Mouse (Mus musculus) midbrain, embryonic 15.5 days (tissue): ENCODE data around the gene Itga5. TPM values are rescaled to one million over a fixed set of nuclear protein-coding genes. Genes with fewer than 3 reads are reported as not detected.
A peak's percentile ranks its signal among the peaks of the same experiment; 100 is the strongest.

Source experiments
- ATAC-seq: fragments of 200-750 bp; cut with Nextera tagmentation; replicated peaks from 2 replicates; pipeline ENCODE4 v1.8.0; 2017; ENCODE audit warnings: moderate TSS enrichment
- H3K27ac ChIP-seq: fragments of 300-500 bp; sonication (generic); 2 replicates; pipeline ENCODE4 v1.5.1; 2015; ENCODE audit warnings: mild to moderate bottlenecking, inconsistent platforms
- H3K27me3 ChIP-seq: fragments of 300-500 bp; sonication (generic); replicated peaks from 2 replicates; pipeline ENCODE4 v1.6.1; 2015; ENCODE audit warnings: inconsistent platforms
- H3K36me3 ChIP-seq: fragments of 300-500 bp; sonication (generic); replicated peaks from 2 replicates; pipeline ENCODE4 v1.6.1; 2015; ENCODE audit warnings: inconsistent platforms
- H3K4me1 ChIP-seq: fragments of 300-500 bp; sonication (generic); 2 replicates; pipeline ENCODE4 v1.6.1; 2015; ENCODE audit warnings: inconsistent platforms
- H3K4me2 ChIP-seq: fragments of 300-500 bp; sonication (generic); 2 replicates; pipeline ENCODE4 v1.6.1; 2015; ENCODE audit warnings: inconsistent platforms, mild to moderate bottlenecking, moderate library complexity
- H3K4me3 ChIP-seq: fragments of 300-500 bp; sonication (generic); 2 replicates; pipeline ENCODE4 v1.5.1; 2015; ENCODE audit warnings: mild to moderate bottlenecking, inconsistent platforms
- H3K9ac ChIP-seq: fragments of 300-500 bp; sonication (generic); 2 replicates; pipeline ENCODE4 v1.6.1; 2015; ENCODE audit warnings: mild to moderate bottlenecking, inconsistent platforms
- H3K9me3 ChIP-seq: fragments of 300-500 bp; sonication (generic); 2 replicates; pipeline ENCODE4 v1.6.1; 2016; ENCODE audit warnings: inconsistent platforms
- WGBS: fragments of 180-500 bp; shearing (Covaris S2); methylation state at CpG from one replicate; pipeline ENCODE4 v1.1.7; 2015; ENCODE audit warnings: mixed read lengths; 5-methylcytosine and 5-hydroxymethylcytosine counted together
- polyA plus RNA-seq: library from polyadenylated mRNA; unstranded; fragments of >200 nt; fragmentation: Nextera tagmentation; extraction: Ambion mirVana; gene quantifications from 2 replicates; pipeline ENCODE4 v1.2.1, GENCODE M21; 2015

Gene Itga5
- polyA plus RNA-seq, 1 experiment from 2014 or later: 7.3 TPM

DNA sequence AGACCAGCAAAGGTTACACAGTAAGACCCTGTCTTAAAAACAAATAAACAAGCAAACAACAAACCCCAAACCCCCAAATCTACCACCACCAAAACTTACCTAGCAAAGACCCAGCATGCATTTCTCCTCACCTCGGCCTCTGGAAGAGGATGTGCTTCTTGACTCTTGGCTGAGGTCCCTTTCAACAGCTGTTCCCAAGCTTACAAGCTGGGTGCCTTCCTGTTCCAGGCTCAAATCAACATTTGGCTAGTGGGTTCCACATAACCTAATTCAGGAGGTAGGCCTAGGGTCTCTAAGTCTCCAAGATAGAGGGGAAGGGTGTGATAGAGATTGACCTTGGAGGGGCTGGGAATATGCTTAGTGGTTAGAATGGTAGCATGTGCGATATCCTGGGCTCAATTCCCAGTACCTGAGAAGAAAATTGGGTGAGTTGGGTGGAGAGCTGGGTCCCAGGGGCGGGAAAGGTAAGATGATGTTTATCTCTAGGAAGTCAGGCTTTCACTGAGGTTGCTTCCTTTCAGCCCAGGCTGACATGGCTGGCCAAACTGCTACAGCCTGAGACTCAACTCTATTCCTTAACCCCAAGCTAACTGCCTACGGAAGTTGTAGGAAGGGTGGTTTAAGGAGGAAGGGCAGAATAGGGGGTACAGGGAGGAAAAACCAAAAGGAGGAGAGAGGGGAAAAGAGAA is 8.7 kb upstream of the Itga5 start:
- H3K36me3 ChIP-seq: no peaks in the 10 kb centered on the region
- no peak for ATAC-seq
- H3K9ac ChIP-seq: no peak overlapping the region
- H3K27me3 ChIP-seq: no peaks in the 10 kb centered on the region
- H3K4me3 ChIP-seq: no peak overlapping the region
- no peak overlapping the region for H3K4me2 ChIP-seq
- H3K4me1 ChIP-seq: no peaks in the 10 kb centered on the region
- WGBS: 90% methylated on average over 4 of the region's 4 CpGs
- no peak overlapping the region for H3K27ac ChIP-seq
- H3K9me3 ChIP-seq: no peaks in the 10 kb centered on the region

DNA sequence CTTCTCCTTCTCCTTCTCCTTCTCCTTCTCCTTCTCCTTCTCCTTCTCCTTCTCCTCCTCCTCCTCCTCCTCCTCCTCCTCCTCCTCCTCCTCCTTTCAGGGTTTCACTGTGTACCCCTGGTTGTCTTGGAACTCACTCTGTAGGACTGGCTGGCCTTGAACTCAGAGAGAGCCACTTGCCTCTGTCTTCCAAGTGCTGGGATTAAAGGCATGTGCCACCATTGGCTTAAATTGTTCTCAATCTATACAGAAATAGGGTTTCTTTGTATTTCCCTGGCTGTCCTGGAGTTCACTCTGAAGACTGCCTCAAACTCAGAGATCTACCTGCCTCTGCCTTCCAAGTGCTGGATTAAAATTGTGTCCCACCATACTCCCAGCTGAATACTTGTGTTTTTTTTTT is 5.9 kb upstream of the Itga5 start:
- ATAC-seq: no peak
- Histone ChIP-seq H3K27ac (no peak overlapping the region), H3K4me2 (no peak overlapping the region), H3K9me3 (no peaks in the 10 kb centered on the region), H3K9ac (no peak overlapping the region), H3K4me3 (no peak overlapping the region), H3K36me3 (no peaks in the 10 kb centered on the region), H3K27me3 (0 out of 2 replicates have a peak, but pooled peaks cover 1% of the 10 kb centered on the region), H3K4me1 (no peaks in the 10 kb centered on the region)

DNA sequence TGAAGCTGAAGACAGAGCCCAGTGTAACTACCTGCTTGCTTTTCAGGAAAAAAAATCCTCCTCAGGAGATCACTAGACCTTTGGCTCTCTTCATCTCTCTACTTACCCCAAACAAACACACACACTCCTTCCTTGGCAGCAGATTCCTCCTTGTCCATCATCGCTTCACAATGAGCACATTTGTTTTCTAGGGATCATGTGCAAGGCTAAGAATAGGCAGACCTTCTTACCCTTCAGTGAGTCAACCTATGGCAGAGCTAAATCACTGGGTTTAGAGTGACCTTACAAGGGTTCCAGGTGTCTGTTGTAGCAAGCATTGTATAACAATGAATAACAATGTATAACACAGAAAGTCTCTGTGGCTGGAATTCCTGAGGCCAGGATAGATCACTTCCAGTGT is 5.2 kb upstream of the Itga5 start:
- Histone ChIP-seq H3K9ac (no peak overlapping the region), H3K4me2 (no peak overlapping the region), H3K4me3 (no peak overlapping the region), H3K36me3 (no peaks in the 10 kb centered on the region), H3K27ac (no peak overlapping the region), H3K27me3 (0 out of 2 replicates have a peak, but pooled peaks cover 7% of the 10 kb centered on the region), H3K4me1 (peaks cover 3% of the 10 kb centered on the region), H3K9me3 (no peaks in the 10 kb centered on the region)
- WGBS: 90% methylated on average over 1 of the region's 1 CpGs
- no peak for ATAC-seq

DNA sequence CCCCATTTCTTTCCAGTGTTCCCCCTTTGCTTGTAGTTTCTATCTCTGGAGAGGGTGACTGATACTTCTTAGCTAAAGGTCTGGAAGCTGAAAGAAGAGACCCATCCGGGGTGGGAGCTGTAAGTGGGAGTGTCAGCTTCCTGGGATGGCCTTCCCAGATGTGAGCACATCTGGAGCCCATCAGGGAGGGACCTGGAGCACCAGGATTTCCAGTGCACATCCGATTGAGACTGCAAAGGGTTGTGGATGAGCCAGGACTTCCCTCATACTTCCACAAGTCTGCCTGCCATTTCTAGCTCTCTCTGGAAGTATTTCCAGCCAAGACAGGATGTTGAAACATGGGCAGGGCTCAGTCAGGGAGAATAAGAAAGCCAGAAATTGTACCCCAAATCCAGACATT is 4.6 kb upstream of the Itga5 start:
- no peak overlapping the region for H3K9ac ChIP-seq
- no peak overlapping the region for H3K27ac ChIP-seq
- peaks cover 7% of the 10 kb centered on the region; the same call in 1 of the 2 replicates for H3K27me3 ChIP-seq
- H3K4me2 ChIP-seq: no peak overlapping the region
- no peaks in the 10 kb centered on the region for H3K36me3 ChIP-seq
- H3K4me1 ChIP-seq: peaks cover 9% of the 10 kb centered on the region
- no peaks in the 10 kb centered on the region for H3K9me3 ChIP-seq
- 47% methylated on average over 2 of the region's 2 CpGs for WGBS
- ATAC-seq: no peak
- no peak overlapping the region for H3K4me3 ChIP-seq

DNA sequence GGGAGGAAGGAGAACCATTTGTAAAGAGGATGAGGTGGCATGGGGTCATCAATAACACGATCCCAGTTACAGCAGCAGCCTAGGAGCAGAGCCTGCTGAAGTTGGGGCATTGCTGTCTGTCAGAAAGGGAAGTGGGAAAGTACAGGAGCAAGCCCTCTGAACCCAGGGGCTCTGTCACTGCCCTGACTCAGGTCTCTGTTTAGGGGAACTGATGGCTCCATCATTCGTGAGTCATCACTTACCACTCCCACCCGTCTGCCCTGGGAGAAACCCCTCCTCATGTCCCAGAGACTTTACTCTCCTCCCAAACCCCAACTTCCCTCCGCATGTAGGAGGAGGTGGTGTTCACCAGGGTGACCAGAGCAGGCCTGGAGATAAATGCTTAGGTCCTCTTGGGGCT is 3.9 kb upstream of the Itga5 start:
- 79% methylated on average over 4 of the region's 4 CpGs for WGBS
- H3K27ac ChIP-seq: no peak overlapping the region
- ATAC-seq: no peak
- H3K27me3 ChIP-seq: peaks cover 12% of the 10 kb centered on the region; the same call in 1 of the 2 replicates
- no peak overlapping the region for H3K4me2 ChIP-seq
- peaks cover 16% of the 10 kb centered on the region for H3K4me1 ChIP-seq
- no peaks in the 10 kb centered on the region for H3K36me3 ChIP-seq
- H3K9me3 ChIP-seq: no peaks in the 10 kb centered on the region
- H3K9ac ChIP-seq: no peak overlapping the region
- no peak overlapping the region for H3K4me3 ChIP-seq

DNA sequence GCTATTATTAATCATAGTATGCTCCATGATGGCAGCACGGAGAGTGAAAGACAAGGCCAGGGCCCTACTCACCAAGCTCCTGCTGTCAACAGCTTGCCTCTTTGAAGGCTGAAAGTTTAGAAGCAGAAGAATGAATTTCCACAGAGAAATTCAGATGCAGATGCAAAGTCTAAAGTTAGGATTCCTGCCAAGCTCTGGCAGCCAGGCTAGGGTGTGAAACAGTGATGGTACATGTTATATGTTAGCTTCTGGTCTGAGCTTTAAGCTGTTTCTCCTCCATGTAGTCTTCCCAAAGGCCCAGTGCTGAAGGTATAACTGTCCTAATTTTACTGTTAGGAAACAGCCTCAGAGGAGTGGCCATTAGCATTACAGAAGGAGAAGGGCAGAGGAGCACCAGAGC is 2.6 kb upstream of the Itga5 start:
- Histone ChIP-seq H3K4me3 (no peak overlapping the region), H3K27me3 (peaks cover 12% of the 10 kb centered on the region; the same call in 1 of the 2 replicates), H3K4me1 (peaks cover 17% of the 10 kb centered on the region), H3K36me3 (no peaks in the 10 kb centered on the region), H3K9me3 (no peaks in the 10 kb centered on the region), H3K4me2 (no peak overlapping the region), H3K9ac (no peak overlapping the region), H3K27ac (no peak overlapping the region)
- WGBS: 76% methylated on average over 1 of the region's 1 CpGs
- no peak for ATAC-seq

DNA sequence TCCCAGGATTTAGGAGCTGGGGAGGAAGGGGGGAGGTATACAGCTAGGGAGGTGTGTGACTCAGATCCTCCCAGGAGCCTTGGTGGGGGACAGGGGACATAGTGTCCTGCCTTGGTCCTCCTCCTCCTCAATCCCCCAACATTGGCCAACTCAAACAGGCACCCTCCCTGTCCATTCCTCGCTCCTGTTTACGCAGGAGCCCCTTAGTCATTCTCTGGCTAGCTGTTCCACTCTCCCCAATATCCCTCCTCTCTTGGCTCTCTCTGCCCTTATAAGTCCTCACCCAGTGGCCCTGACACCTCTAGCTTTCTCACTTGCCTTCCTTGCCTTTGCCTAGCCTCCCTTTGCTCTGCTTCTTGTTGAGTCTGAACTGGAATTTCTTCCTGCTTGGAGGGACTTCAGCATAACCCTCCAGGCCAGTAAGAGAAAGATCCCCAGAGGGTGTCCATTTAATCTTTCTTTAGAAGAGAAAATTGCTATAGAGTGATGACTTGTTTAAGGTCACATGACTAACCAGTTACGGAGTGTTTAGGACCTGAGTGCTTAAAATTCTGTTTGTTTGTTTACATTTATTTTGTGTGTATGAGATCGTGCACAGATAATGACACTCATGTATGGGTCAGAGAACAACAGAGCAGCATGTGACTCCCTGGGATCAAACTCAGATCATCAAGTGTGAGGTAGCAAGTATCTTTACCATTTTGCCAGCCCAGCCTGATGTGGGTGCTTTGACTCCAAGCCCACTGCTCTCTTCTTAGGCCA is 1.8 kb upstream of the Itga5 start:
- no peak overlapping the region for H3K27ac ChIP-seq
- H3K36me3 ChIP-seq: no peaks in the 10 kb centered on the region
- no peak overlapping the region for H3K4me2 ChIP-seq
- H3K27me3 ChIP-seq: peaks cover 12% of the 10 kb centered on the region; the same call in 1 of the 2 replicates
- ATAC-seq: no peak
- H3K9me3 ChIP-seq: no peaks in the 10 kb centered on the region
- no peak overlapping the region for H3K4me3 ChIP-seq
- H3K9ac ChIP-seq: no peak overlapping the region
- H3K4me1 ChIP-seq: peaks cover 17% of the 10 kb centered on the region
- 82% methylated on average over 4 of the region's 4 CpGs for WGBS

DNA sequence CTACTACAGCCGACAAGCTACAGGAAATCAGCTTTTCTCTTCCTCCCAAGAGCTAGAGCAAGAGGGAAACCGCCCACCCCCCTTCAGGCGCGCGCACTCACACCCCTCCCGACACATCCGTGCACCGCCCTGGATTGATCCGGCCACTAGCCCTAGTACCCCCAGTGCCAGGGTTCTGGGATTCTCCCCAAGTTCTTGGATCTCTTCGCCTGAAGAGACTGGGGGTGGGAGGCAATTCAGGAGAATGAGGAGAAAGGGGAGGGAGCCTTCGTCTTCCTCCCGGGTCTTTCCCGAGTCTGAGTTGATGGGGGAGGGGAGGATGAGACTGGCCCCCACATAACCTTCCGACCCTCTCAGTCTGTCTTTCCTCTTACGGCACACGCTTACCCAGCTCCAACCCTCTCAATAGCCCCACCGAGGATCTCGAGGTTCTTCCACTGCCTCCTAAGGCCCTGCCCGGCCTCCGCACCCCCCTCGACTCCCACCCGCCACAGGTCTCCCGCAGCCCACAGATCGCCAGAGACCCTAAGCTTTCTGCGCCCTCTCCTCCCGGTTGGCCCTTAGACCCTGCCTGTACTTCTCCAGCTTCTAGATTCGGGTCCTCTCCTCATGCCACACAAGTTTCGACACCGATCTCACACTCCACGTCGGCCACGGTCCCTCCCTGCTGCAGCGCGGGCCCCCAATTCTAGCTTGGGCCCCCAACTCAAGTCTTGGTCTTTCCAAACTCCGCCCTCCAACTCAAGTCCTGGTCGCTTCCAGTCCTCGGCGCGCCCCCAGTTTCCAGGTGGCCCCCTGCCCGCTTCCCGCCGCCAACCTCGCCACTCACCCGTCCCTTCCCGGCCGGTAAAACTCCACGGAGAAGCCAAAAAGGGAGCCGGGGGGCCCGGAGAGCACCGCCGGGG is 840 bp downstream of the Itga5 start:
- Histone ChIP-seq H3K27me3 (peaks cover 12% of the 10 kb centered on the region; the same call in 1 of the 2 replicates), H3K9me3 (no peaks in the 10 kb centered on the region), H3K4me3 (peak overlapping the region; percentile 44), H3K9ac (peak overlapping the region; percentile 51), H3K4me1 (peaks cover 17% of the 10 kb centered on the region), H3K27ac (no peak overlapping the region), H3K36me3 (no peaks in the 10 kb centered on the region), H3K4me2 (peak overlapping the region; percentile 94)
- WGBS: 1% methylated on average over 51 of the region's 51 CpGs
- ATAC-seq: peak; percentile 59

DNA sequence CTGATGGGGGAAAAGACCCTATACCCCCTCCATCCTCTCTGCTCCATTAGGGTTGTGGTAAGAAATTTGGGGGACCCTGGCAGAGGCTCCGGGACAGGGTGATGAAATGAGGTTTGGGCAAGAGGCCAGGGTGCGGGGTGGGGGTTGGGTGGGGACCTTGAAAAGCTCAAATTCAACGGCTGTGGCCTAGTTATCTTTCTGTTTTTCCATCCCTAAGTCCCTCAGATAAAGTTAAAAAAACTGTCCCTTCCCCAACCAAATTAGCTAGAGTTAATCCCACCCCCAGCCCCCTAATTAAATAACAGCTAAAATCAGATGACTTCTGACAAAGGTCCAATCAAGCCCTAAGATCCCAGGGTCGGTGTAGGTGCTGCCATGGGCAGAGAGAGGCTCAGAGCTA is 1.8 kb downstream of the Itga5 start:
- no peak overlapping the region for H3K27ac ChIP-seq
- 58% methylated on average over 4 of the region's 4 CpGs for WGBS
- no peaks in the 10 kb centered on the region for H3K9me3 ChIP-seq
- no peak for ATAC-seq
- no peaks in the 10 kb centered on the region for H3K36me3 ChIP-seq
- no peak overlapping the region for H3K9ac ChIP-seq
- H3K4me1 ChIP-seq: peaks cover 17% of the 10 kb centered on the region
- peaks cover 12% of the 10 kb centered on the region; the same call in 1 of the 2 replicates for H3K27me3 ChIP-seq
- no peak overlapping the region for H3K4me3 ChIP-seq
- peak overlapping the region; percentile 94; the same call in 1 of the 2 replicates for H3K4me2 ChIP-seq

DNA sequence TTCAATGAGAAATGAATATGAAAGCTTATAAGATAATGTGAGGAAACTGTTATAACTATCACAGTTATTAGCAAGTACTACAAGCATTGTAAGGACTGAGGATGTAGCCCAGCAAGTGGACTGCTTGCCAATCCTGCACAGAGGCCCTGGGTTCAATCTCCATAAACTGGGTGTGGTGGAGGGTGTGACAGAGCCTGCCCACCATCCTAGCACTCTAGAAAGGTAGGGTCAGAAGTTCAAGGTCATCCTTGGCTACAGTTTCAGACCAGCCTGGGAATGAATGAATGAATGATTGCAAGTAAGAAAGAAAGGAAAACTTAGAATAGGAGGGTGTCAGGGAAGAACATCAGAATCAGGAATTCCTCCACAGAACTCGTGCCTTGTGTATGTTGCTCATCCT is 2.8 kb downstream of the Itga5 start:
- Histone ChIP-seq H3K9ac (no peak overlapping the region), H3K27me3 (peaks cover 12% of the 10 kb centered on the region; the same call in 1 of the 2 replicates), H3K27ac (no peak overlapping the region), H3K9me3 (no peaks in the 10 kb centered on the region), H3K4me3 (no peak overlapping the region), H3K4me2 (no peak overlapping the region), H3K36me3 (no peaks in the 10 kb centered on the region), H3K4me1 (peaks cover 17% of the 10 kb centered on the region)
- ATAC-seq: no peak
- 58% methylated on average over 1 of the region's 1 CpGs for WGBS

DNA sequence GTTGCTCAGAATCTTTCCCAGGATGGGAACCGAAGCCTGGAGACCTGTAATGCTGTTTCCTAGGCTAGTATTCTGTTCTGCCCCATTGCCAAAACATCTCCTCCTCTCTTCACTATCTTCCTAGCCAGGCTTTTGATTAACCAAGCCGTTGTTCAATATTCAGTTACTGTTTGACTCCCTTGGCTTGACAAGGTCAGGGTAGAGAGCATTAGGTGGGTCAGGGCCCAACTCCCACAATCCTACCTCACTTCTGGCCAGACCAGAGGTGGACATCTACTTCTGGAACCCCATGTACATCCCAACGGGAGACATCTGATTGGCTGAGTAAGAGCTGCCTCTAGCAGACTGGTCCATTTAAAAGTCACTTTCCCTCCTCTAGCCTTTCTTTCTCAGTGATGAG is 3.6 kb downstream of the Itga5 start:
- WGBS: 95% methylated on average over 3 of the region's 3 CpGs
- Histone ChIP-seq H3K4me3 (no peak overlapping the region), H3K36me3 (no peaks in the 10 kb centered on the region), H3K9me3 (no peaks in the 10 kb centered on the region), H3K4me1 (peaks cover 17% of the 10 kb centered on the region), H3K27ac (no peak overlapping the region), H3K9ac (no peak overlapping the region), H3K27me3 (peaks cover 12% of the 10 kb centered on the region; the same call in 1 of the 2 replicates), H3K4me2 (no peak overlapping the region)
- ATAC-seq: no peak

DNA sequence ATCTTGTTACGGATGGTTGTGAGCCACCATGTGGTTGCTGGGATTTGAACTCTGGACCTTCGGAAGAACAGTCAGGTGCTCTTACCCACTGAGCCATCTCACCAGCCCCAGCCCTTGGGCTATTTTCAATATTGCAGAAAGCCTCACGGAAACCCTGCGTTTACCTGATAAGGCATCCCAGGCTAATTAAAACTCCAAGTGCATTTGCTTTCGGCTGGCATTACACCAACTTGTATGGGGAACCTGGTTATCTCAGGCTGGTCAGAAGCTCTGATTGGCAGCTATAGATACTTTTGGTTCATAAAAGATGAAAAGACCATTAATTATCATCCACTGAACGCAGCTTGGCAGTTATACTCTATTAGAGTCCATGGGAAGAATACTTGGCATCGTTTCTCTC is 4.2 kb downstream of the Itga5 start:
- Histone ChIP-seq H3K4me2 (no peak overlapping the region), H3K9ac (no peak overlapping the region), H3K27me3 (peaks cover 10% of the 10 kb centered on the region; the same call in 1 of the 2 replicates), H3K27ac (no peak overlapping the region), H3K9me3 (no peaks in the 10 kb centered on the region), H3K4me1 (peaks cover 17% of the 10 kb centered on the region), H3K4me3 (no peak overlapping the region), H3K36me3 (no peaks in the 10 kb centered on the region)
- WGBS: 79% methylated on average over 7 of the region's 7 CpGs
- no peak for ATAC-seq
